In genomic region chr2:38354179-38354716, GRCm38 (mm10) we compare ENCODE assay signal across 10 mouse cellular contexts. TPM values are rescaled to one million over a fixed set of nuclear protein-coding genes. Genes with fewer than 3 reads are reported as not detected.
DNase-seq lines count a peak whose midpoint lies in the region; ATAC-seq and TF ChIP-seq lines count a peak whose summit lies in the region.
"Had no signal": no experiment of that assay in that cellular context is flagged by ENCODE, and none has a peak within 500 bp of the region (broad histone marks: within the 10 kb centered on the region; RNA-seq: fewer than 3 reads in every experiment).

No protein-coding gene starts in this region.

- no peaks in the 10 kb centered on the region for H3K36me3 ChIP-seq in embryonic facial prominence, embryonic 11.5 days (replicated peaks; ENCODE audit: control insufficient read depth, insufficient read depth, low read depth, low read length)
- H3K36me3 ChIP-seq in hindbrain, embryonic 12.5 days, result no peaks in the 10 kb centered on the region
- no peaks in the 10 kb centered on the region for H3K36me3 ChIP-seq in liver, postnatal 0 days (replicated peaks; ENCODE audit: insufficient read depth, low read length)
- H3K36me3 ChIP-seq: G1E had no signal

- H3K9me3 ChIP-seq in embryonic facial prominence, embryonic 11.5 days (replicated peaks; ENCODE audit: control insufficient read depth, low read length), result no peaks in the 10 kb centered on the region
- no peaks in the 10 kb centered on the region for H3K9me3 ChIP-seq in hindbrain, embryonic 12.5 days (replicated peaks)
- no peaks in the 10 kb centered on the region for H3K9me3 ChIP-seq in liver, postnatal 0 days (ENCODE audit: low read length)

- peak overlapping the region; percentile 27 for H3K4me3 ChIP-seq in embryonic facial prominence, embryonic 11.5 days (ENCODE audit: low read depth, low read length)
- H3K4me3 ChIP-seq in hindbrain, embryonic 12.5 days, result peak overlapping the region; percentile 46
- H3K4me3 ChIP-seq in liver, postnatal 0 days (ENCODE audit: low read depth, low read length), result peak overlapping the region; percentile 29; the same call in 1 of the 2 replicates

- no peak overlapping the region for H3K27ac ChIP-seq in embryonic facial prominence, embryonic 11.5 days (replicated peaks; ENCODE audit: low read depth, low read length)
- H3K27ac ChIP-seq in hindbrain, embryonic 12.5 days, result peak overlapping the region; percentile 41; the same call in 1 of the 2 replicates
- H3K27ac ChIP-seq in liver, postnatal 0 days (ENCODE audit: low read depth), result no peak overlapping the region

- TF ChIP-seq CTCF in liver, postnatal 0 days (IDR thresholded peaks at IDR 0.05; ENCODE audit: low read depth), result no peak

- TF ChIP-seq EP300 in liver, postnatal 0 days (IDR thresholded peaks at IDR 0.05; ENCODE audit: low read depth), result no peak

- H3K9ac ChIP-seq in embryonic facial prominence, embryonic 11.5 days (replicated peaks; ENCODE audit: low read length), result peak overlapping the region; percentile 50
- peak overlapping the region; percentile 54 for H3K9ac ChIP-seq in hindbrain, embryonic 12.5 days
- H3K9ac ChIP-seq in liver, postnatal 0 days (replicated peaks), result no peak overlapping the region

- no peak for ATAC-seq in embryonic facial prominence, embryonic 11.5 days (replicated peaks; ENCODE audit: insufficient number of reproducible peaks, low FRiP score, low TSS enrichment, low read depth)
- ATAC-seq in hindbrain, embryonic 12.5 days (ENCODE audit: low FRiP score), result no peak
- ATAC-seq in liver, postnatal 0 days, result no peak

- DNase-seq in Muller cell, postnatal 12 days (ENCODE audit: inconsistent ontology term), result peak; percentile 54
- no peak for DNase-seq in embryonic facial prominence, embryonic 11.5 days (ENCODE audit: low spot score)
- no peak for DNase-seq in liver, postnatal 0 days
- no peak for DNase-seq in layer of hippocampus, postnatal 25 days (ENCODE audit: extremely low spot score in 1 of 2, low spot score in 1 of 2)
- DNase-seq in spleen, postnatal 4 days (ENCODE audit: low spot score in 2 of 2), result no peak
- DNase-seq in ovary, postnatal 14 days (ENCODE audit: low spot score), result no peak
- DNase-seq: thymus, postnatal 36 days had no signal

- no peaks in the 10 kb centered on the region; the same call in 1 of the 2 replicates for H3K4me1 ChIP-seq in embryonic facial prominence, embryonic 11.5 days (ENCODE audit: control insufficient read depth, insufficient read depth, low read length)
- peaks cover 36% of the 10 kb centered on the region for H3K4me1 ChIP-seq in hindbrain, embryonic 12.5 days
- peaks cover 9% of the 10 kb centered on the region for H3K4me1 ChIP-seq in liver, postnatal 0 days (ENCODE audit: insufficient read depth)

- 1% methylated on average over 22 of the region's 22 CpGs for WGBS in embryonic facial prominence, embryonic 11.5 days
- WGBS in hindbrain, embryonic 12.5 days, result 1% methylated on average over 22 of the region's 22 CpGs
- 3% methylated on average over 22 of the region's 22 CpGs for WGBS in liver, postnatal 0 days (ENCODE audit: insufficient replicate concordance)

- H3K27me3 ChIP-seq in embryonic facial prominence, embryonic 11.5 days (ENCODE audit: control insufficient read depth, insufficient read depth, low read length), result peaks cover 80% of the 10 kb centered on the region
- H3K27me3 ChIP-seq in hindbrain, embryonic 12.5 days, result peaks cover 92% of the 10 kb centered on the region
- H3K27me3 ChIP-seq in liver, postnatal 0 days (ENCODE audit: insufficient read depth, low read length), result peaks cover 100% of the 10 kb centered on the region

- H3K4me2 ChIP-seq in embryonic facial prominence, embryonic 11.5 days (ENCODE audit: low read depth, low read length), result peak overlapping the region; percentile 1; the same call in 1 of the 2 replicates
- H3K4me2 ChIP-seq in hindbrain, embryonic 12.5 days (replicated peaks), result peak overlapping the region; percentile 59
- H3K4me2 ChIP-seq in liver, postnatal 0 days (ENCODE audit: low read depth, low read length), result peak overlapping the region; percentile 35; the same call in 1 of the 2 replicates

RNA-seq across cellular contexts. Expression of gene Lhx2, which starts 15.2 kb away (rescaled TPM):
- polyA plus RNA-seq in embryonic facial prominence, embryonic 11.5 days (2014; fragmentation: Nextera tagmentation; extraction: Ambion mirVana), result 15.5 and 18.6 TPM in 2 replicates
- 31.0 and 31.2 TPM in 2 replicates for polyA plus RNA-seq in hindbrain, embryonic 12.5 days (2016; fragmentation: Nextera tagmentation; extraction: Ambion mirVana)
- polyA plus RNA-seq in liver, postnatal 0 days (2015; fragmentation: Nextera tagmentation; extraction: Ambion mirVana), result 1.7 and 2.8 TPM in 2 replicates
- 10 to 100 TPM; 96.0 to 98.3 TPM for total RNA-seq in layer of hippocampus, postnatal 25 days (2021)
- polyA plus RNA-seq: lung, embryonic 16.5 days had no signal

Comparison
In these comparisons a context has a peak if more than half of its experiments do, and no peak if none do; other contexts are left out.
1. H3K4me2 ChIP-seq: peak in every context shown above with its lines; median percentile 59 in hindbrain, embryonic 12.5 days; 35 in liver, postnatal 0 days; 1 in embryonic facial prominence, embryonic 11.5 days.